Mouse (Mus musculus): Measurements from ENCODE around the gene Lrmda.

Lrmda gene

GRCm38 (mm10) chr14:22817346-22818201, 798.1 kb downstream of the Lrmda start:
- Histone ChIP-seq H3K4me1 (replicated peaks; ENCODE audit: low read depth, low read length) (peaks cover 8% of the 10 kb centered on the region; the same call in 1 of the 2 replicates), H3K4me3 (replicated peaks; ENCODE audit: low read length) (no peak overlapping the region), H3K27me3 (ENCODE audit: insufficient read depth, low read length) (no peaks in the 10 kb centered on the region), H3K36me3 (ENCODE audit: insufficient read depth, low read length) (no peaks in the 10 kb centered on the region), H3K9me3 (ENCODE audit: low read length) (no peaks in the 10 kb centered on the region)
- TF ChIP-seq NANOG (IDR thresholded peaks at IDR 0.05; ENCODE audit: borderline replicate concordance, low read length) (no peak), CTCF (conservative IDR thresholded peaks at IDR 0.05; ENCODE audit: low read length) (peak; percentile 24; the same call in 1 of the 2 replicates)

DNA sequence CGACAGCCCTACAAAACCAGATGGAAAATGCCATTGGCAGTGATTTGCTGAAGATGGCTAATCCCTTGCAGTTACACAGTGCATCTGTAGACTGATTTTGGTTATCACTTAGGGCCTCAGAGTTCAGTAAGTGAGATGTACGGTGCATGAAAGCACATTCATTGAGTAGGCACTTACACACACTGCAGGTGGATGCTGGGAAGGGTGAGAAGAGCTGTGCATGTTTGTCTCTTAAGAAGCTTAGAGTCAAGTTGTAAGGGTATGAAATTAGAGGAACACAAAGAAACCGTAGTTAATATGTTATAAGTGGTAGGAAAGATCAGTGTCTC, 798.7 kb downstream of the Lrmda start:
- no peak for TF ChIP-seq CTCF (conservative IDR thresholded peaks at IDR 0.05; ENCODE audit: low read length)
- no peak for TF ChIP-seq NANOG (IDR thresholded peaks at IDR 0.05; ENCODE audit: borderline replicate concordance, low read length)
- TF ChIP-seq POU5F1 (IDR thresholded peaks at IDR 0.05; ENCODE audit: borderline replicate concordance, low read length) = no peak
- Histone ChIP-seq H3K9me3 (ENCODE audit: low read length) (no peaks in the 10 kb centered on the region), H3K27me3 (ENCODE audit: insufficient read depth, low read length) (no peaks in the 10 kb centered on the region)

DNA sequence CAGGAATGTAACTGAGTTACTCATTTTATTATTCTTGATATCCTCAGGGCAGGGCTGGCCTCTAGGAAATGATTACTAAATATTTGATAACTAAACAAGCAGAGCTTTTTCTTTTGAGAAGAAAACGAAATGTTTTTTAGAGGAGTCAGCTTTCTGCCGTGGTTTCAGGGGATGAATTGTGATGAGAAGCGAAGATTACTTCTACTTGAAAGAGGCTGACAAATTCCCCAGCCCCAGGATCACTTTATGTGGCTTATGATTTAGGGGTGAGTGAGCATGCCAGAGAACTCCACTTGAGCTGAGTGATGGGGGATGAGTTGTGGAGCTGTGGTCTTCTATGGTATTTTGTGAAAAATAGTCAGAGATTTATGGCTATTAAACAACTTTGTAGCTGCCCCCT, 803.4 kb downstream of the Lrmda start:
- Histone ChIP-seq H3K4me3 (replicated peaks; ENCODE audit: low read length) (no peak overlapping the region), H3K27me3 (ENCODE audit: insufficient read depth, low read length) (no peaks in the 10 kb centered on the region), H3K36me3 (ENCODE audit: insufficient read depth, low read length) (no peaks in the 10 kb centered on the region), H3K4me1 (replicated peaks; ENCODE audit: low read depth, low read length) (no peaks in the 10 kb centered on the region), H3K9me3 (ENCODE audit: low read length) (peaks cover 6% of the 10 kb centered on the region; the same call in 1 of the 2 replicates)
- TF ChIP-seq NANOG (IDR thresholded peaks at IDR 0.05; ENCODE audit: borderline replicate concordance, low read length) (no peak), CTCF (conservative IDR thresholded peaks at IDR 0.05; ENCODE audit: low read length) (no peak)

More for the DNA sequence above, 798.7 kb downstream of the Lrmda start:
- H3K36me3 ChIP-seq (ENCODE audit: insufficient read depth, low read length) = no peaks in the 10 kb centered on the region
- H3K4me1 ChIP-seq (replicated peaks; ENCODE audit: low read depth, low read length) = peaks cover 3% of the 10 kb centered on the region; the same call in 1 of the 2 replicates
- H3K4me3 ChIP-seq (replicated peaks; ENCODE audit: low read length) = no peak overlapping the region

GRCm38 (mm10) chr14:22826825-22827224, 807.3 kb downstream of the Lrmda start:
- Histone ChIP-seq H3K27me3 (ENCODE audit: insufficient read depth, low read length) (no peaks in the 10 kb centered on the region), H3K4me3 (replicated peaks; ENCODE audit: low read length) (no peak overlapping the region), H3K4me1 (replicated peaks; ENCODE audit: low read depth, low read length) (no peaks in the 10 kb centered on the region), H3K9me3 (ENCODE audit: low read length) (peaks cover 6% of the 10 kb centered on the region; the same call in 1 of the 2 replicates), H3K36me3 (ENCODE audit: insufficient read depth, low read length) (no peaks in the 10 kb centered on the region)
- no peak for TF ChIP-seq POU5F1 (IDR thresholded peaks at IDR 0.05; ENCODE audit: borderline replicate concordance, low read length)
- TF ChIP-seq CTCF (conservative IDR thresholded peaks at IDR 0.05; ENCODE audit: low read length) = no peak
- no peak for TF ChIP-seq NANOG (IDR thresholded peaks at IDR 0.05; ENCODE audit: borderline replicate concordance, low read length)

- no peak overlapping the region for H3K4me3 ChIP-seq (replicated peaks; ENCODE audit: low read length)
- no peaks in the 10 kb centered on the region for H3K4me1 ChIP-seq (replicated peaks; ENCODE audit: low read depth, low read length)
- H3K9me3 ChIP-seq (ENCODE audit: low read length) = peaks cover 10% of the 10 kb centered on the region
- H3K27me3 ChIP-seq (ENCODE audit: insufficient read depth, low read length) = no peaks in the 10 kb centered on the region; the same call in 1 of the 2 replicates
- no peaks in the 10 kb centered on the region for H3K36me3 ChIP-seq (ENCODE audit: insufficient read depth, low read length)
- TF ChIP-seq NANOG (IDR thresholded peaks at IDR 0.05; ENCODE audit: borderline replicate concordance, low read length) = no peak
- TF ChIP-seq CTCF (conservative IDR thresholded peaks at IDR 0.05; ENCODE audit: low read length) = no peak
- no peak for TF ChIP-seq POU5F1 (IDR thresholded peaks at IDR 0.05; ENCODE audit: borderline replicate concordance, low read length)
These were observed 817.5 kb downstream of the Lrmda start for GRCm38 (mm10) chr14:22837058-22837457.

- no peak for TF ChIP-seq CTCF (conservative IDR thresholded peaks at IDR 0.05; ENCODE audit: low read length)
- TF ChIP-seq NANOG (IDR thresholded peaks at IDR 0.05; ENCODE audit: borderline replicate concordance, low read length) = no peak
- TF ChIP-seq POU5F1 (IDR thresholded peaks at IDR 0.05; ENCODE audit: borderline replicate concordance, low read length) = no peak
- Histone ChIP-seq H3K27me3 (ENCODE audit: insufficient read depth, low read length) (no peaks in the 10 kb centered on the region; the same call in 1 of the 2 replicates), H3K36me3 (ENCODE audit: insufficient read depth, low read length) (no peaks in the 10 kb centered on the region), H3K4me1 (replicated peaks; ENCODE audit: low read depth, low read length) (no peaks in the 10 kb centered on the region), H3K4me3 (replicated peaks; ENCODE audit: low read length) (no peak overlapping the region), H3K9me3 (ENCODE audit: low read length) (peaks cover 31% of the 10 kb centered on the region)
These were observed 821.6 kb downstream of the Lrmda start for GRCm38 (mm10) chr14:22841136-22841535.

- TF ChIP-seq NANOG (IDR thresholded peaks at IDR 0.05; ENCODE audit: borderline replicate concordance, low read length) (no peak), POU5F1 (IDR thresholded peaks at IDR 0.05; ENCODE audit: borderline replicate concordance, low read length) (no peak), CTCF (conservative IDR thresholded peaks at IDR 0.05; ENCODE audit: low read length) (no peak)
These were observed 824.5 kb downstream of the Lrmda start for GRCm38 (mm10) chr14:22844006-22844405.

GRCm38 (mm10) chr14:22845401-22845800, 825.9 kb downstream of the Lrmda start:
- H3K4me1 ChIP-seq (replicated peaks; ENCODE audit: low read depth, low read length) = no peaks in the 10 kb centered on the region
- no peak for TF ChIP-seq POU5F1 (IDR thresholded peaks at IDR 0.05; ENCODE audit: borderline replicate concordance, low read length)
- TF ChIP-seq NANOG (IDR thresholded peaks at IDR 0.05; ENCODE audit: borderline replicate concordance, low read length) = no peak
- TF ChIP-seq CTCF (conservative IDR thresholded peaks at IDR 0.05; ENCODE audit: low read length) = no peak
- no peaks in the 10 kb centered on the region for H3K36me3 ChIP-seq (ENCODE audit: insufficient read depth, low read length)
- H3K4me3 ChIP-seq (replicated peaks; ENCODE audit: low read length) = no peak overlapping the region
- peaks cover 26% of the 10 kb centered on the region for H3K9me3 ChIP-seq (ENCODE audit: low read length)
- no peaks in the 10 kb centered on the region for H3K27me3 ChIP-seq (ENCODE audit: insufficient read depth, low read length)

More at GRCm38 (mm10) chr14:22844006-22844405, 824.5 kb downstream of the Lrmda start:
- H3K27me3 ChIP-seq (ENCODE audit: insufficient read depth, low read length) = no peaks in the 10 kb centered on the region; the same call in 1 of the 2 replicates
- H3K4me1 ChIP-seq (replicated peaks; ENCODE audit: low read depth, low read length) = no peaks in the 10 kb centered on the region
- no peak overlapping the region for H3K4me3 ChIP-seq (replicated peaks; ENCODE audit: low read length)
- H3K9me3 ChIP-seq (ENCODE audit: low read length) = peaks cover 26% of the 10 kb centered on the region
- H3K36me3 ChIP-seq (ENCODE audit: insufficient read depth, low read length) = no peaks in the 10 kb centered on the region
